Mouse (Mus musculus) urinary bladder, postnatal 14 days (tissue): ENCODE data around the gene Chst15.
A peak's percentile ranks its signal among the peaks of the same experiment; 100 is the strongest.

Experiments used
- DNase-seq: peaks from one replicate; pipeline ENCODE4 v3.0.0; 2021; ENCODE audit warnings: low spot score

The Chst15 gene

GRCm38 (mm10) chr7:132336781-132337180 lies 19.8 kb upstream of the Chst15 start:
- no peak for DNase-seq

GRCm38 (mm10) chr7:132335367-132335766 lies 18.3 kb upstream of the Chst15 start:
- DNase-seq, result no peak

- DNase-seq, result no peak
Measured at GRCm38 (mm10) chr7:132333078-132333477, 16.1 kb upstream of the Chst15 start.

DNA sequence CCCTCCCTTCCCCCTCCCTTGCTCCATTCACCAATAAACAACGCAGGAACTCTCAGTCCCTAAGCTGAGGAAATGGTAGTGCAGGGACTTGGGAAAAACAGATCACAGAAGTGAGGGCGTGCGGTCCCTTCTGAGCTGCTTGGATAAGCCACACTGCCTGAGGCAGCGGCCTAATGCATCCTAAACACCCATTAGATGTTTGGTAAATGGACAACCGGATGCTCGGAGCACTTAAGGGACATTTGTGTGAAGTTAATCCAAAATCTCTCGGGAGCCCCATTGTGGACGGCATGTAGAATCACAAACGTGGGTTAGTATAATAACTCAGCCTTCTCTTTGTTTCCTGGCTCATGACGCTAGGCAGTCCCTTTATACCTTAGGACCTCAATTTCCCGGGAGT lies 15.1 kb upstream of the Chst15 start:
- DNase-seq, result no peak

DNA sequence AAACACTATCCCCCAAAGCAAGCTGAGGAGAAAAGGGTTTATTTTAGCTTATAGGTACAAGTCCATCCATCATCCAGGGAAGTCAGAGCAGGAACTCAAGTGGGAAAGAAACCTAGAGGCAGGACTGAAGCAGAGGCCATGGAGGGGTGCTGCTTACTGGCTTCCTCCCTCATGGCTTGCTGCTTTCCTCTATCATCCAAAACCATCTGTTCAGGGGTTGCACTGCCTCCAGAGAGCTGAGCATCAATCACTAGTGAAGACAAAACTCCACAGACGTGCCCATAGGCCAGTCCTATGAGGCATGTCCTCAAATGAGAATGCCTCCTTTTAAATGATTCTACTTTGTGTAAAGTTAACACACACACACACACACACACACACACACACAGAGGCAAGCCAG lies 13.2 kb upstream of the Chst15 start:
- DNase-seq, result no peak

- DNase-seq, result no peak
Measured at GRCm38 (mm10) chr7:132328648-132329047, 11.6 kb upstream of the Chst15 start.

GRCm38 (mm10) chr7:132325549-132326331 lies 8.7 kb upstream of the Chst15 start:
- peak; percentile 84 for DNase-seq

DNA sequence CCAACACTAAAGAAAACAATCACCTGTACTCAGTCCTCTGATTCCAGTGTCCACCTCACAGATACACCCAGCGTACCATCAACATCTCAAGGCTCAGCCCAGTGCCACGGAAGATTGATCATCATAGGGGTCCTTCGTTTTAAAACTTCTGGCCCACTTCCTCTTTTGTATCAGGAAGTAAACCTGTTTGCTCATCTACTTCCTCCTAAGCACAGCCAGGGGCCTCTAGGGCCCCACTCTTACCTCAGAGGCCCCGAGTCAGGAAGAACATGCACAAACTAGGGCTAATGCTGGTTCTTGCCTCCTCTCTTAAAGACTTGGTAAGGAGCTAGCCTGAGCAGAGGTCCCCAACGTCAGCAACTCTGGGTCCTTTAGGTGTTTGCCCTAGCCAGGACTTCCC lies 6.4 kb upstream of the Chst15 start:
- DNase-seq, result no peak

DNA sequence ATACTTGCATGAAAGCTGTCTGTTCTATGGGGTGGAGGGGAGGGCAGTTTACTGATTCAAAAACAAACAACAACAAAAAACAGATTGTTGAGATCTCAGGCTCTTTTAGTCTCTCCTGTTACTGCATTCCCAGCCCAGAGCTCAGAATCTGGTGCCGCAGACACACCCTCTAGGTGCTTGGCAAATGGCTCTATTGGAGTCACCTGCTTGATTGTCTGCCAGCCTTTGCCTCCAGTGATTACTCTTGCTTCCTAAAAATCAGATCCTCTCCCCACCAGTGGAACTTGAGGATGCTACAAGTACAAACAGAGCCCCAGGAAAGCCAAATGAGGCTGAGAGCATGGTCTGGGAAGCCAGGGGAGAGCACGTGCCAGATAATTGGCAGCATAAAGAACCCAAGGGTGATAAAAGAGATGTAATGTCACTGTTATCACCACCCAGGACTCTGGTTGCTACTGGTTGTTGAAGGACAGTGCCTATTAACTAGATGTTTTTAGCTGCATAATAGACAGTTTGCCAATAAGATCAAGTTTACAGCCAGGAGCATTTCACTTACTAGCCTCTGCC lies 4.4 kb upstream of the Chst15 start:
- DNase-seq, result no peak

GRCm38 (mm10) chr7:132316101-132317035 lies 660 bp downstream of the Chst15 start:
- DNase-seq, result peak; percentile 69

GRCm38 (mm10) chr7:132315149-132316091 lies 1.6 kb downstream of the Chst15 start:
- peak; percentile 75 for DNase-seq

- peak; percentile 43 for DNase-seq
Measured at GRCm38 (mm10) chr7:132312396-132312795, 4.6 kb downstream of the Chst15 start.

- DNase-seq, result no peak
Measured at GRCm38 (mm10) chr7:132308537-132309191, 8.4 kb downstream of the Chst15 start.

GRCm38 (mm10) chr7:132307722-132308271 lies 9.2 kb downstream of the Chst15 start:
- DNase-seq, result no peak

GRCm38 (mm10) chr7:132306671-132307412 lies 10.2 kb downstream of the Chst15 start:
- no peak for DNase-seq

DNA sequence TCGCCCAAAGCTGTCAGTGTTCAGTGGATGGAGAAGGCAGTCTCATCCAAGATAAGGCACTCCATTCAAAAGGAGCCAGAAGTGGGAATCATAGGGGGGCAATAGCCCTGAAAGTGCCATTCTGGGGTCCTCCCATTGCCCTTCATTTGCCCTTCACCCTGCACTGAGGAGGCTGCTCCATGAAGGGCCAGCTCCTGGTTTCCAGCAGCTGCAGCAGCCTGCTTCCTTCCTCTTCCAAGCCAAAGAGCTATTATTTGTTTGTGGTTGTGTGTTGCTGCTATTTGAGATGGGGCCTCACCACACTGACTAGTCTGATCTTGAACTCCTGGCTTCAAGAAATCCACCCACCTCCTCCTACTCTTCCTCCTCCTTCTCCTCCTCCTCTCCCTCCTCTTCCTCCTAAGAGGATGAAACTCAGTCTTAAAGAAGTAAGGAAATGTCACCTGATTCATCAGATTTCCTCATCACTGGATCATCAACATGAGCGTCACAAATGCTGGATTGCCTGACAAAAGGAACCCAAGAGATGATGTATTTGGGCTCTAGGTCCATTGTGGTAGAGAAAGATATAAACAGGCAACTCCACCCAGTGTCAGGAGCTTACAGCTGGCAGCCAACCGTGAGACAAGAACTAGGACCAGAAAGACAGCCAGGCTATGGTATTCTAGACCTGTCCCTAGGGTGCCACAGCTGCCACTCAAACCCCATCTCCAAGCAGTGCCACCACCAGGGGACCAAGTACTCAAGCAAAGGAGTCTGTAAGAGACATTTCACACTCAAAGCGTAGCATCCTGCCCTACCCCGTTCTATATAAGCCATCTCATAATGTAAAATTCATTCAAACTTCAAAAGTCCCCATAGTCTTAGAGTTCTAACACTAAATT lies 11.3 kb downstream of the Chst15 start:
- DNase-seq, result no peak

DNA sequence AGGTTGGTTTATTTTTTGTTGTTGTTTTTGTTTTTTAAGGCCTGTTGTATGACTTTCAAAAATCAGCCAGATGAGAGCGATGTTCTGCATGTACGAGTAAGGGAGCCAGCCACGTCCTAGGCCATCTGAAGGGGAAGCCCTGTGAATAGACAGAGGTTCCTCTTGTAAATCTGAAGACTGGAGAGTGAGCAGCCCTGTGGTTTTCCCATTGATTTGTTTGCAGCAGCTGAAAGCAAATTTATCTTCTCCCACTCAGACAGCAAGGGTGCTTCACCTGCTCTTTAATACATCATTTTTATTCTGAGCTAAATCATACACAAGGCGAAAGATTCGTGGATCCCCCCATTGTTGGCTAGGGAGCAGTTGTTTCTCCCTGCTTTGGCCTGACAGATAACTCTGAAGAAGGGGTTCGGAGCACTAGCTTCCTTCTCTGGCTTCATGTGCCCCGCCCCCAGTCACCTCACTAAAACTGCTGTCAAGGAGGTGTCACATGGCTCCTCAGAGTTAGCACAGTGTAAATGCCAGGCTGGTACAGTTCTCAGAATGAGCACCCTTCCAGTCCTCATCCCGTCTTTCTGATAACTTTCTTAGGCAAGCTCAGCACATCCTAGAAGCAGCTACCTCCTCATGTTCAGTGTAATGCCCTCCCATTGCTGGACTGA lies 12.5 kb downstream of the Chst15 start:
- no peak for DNase-seq

DNA sequence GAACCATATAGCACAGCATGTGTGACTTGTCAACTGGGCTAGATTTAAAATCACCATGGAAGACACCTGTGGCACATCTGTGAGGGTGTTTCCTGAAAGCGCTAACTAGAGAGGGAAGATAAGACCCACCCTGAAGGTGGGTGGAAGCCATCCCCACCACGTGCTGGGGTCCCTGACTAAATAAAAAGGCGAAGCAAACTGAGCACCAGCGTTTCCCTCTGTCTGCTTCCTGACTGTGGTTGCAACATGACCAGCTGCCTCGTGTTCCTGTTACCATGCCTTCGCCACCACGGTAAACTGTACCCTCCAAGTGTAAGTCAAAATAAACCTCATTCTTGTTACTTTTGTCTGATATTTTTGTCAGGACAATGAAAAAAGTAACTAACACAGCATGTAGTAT lies 13.0 kb downstream of the Chst15 start:
- DNase-seq, result no peak
